Mouse (Mus musculus): ENCODE results near the gene Gm4792.

GRCm38 (mm10) chr10:94282797-94283196, 15.7 kb downstream of the Gm4792 start:
- no peak for TF ChIP-seq GATA1 (IDR thresholded peaks at IDR 0.05; ENCODE audit: low read length)
- no peak for TF ChIP-seq TAL1 (IDR thresholded peaks at IDR 0.05; ENCODE audit: low read length)
